Mouse (Mus musculus) G1E (cell line): ENCODE data around the gene Tagln3. TPM values are rescaled to one million over a fixed set of nuclear protein-coding genes. Genes with fewer than 3 reads are reported as not detected.

Source experiments
- ATAC-seq: 2 replicates; pipeline ENCODE4 v1.8.0; 2016; ENCODE audit warnings: mild to moderate bottlenecking; ENCODE audit not compliant: insufficient number of reproducible peaks, poor library complexity, low FRiP score, severe bottlenecking; ENCODE audit errors: extremely low read depth
- DNase-seq: peaks from one replicate; pipeline ENCODE4 v3.0.0; 2012; ENCODE audit warnings: low spot score
- H3K27me3 ChIP-seq: 2 replicates; pipeline ENCODE4 v1.6.1; 2012; ENCODE audit warnings: mild to moderate bottlenecking, low read length, inconsistent platforms; ENCODE audit not compliant: insufficient read depth
- H3K36me3 ChIP-seq: replicated peaks from 2 replicates; pipeline ENCODE3; 2012; ENCODE audit warnings: mild to moderate bottlenecking, inconsistent platforms
- H3K4me1 ChIP-seq: 2 replicates; pipeline ENCODE4 v1.6.1; 2012; ENCODE audit warnings: low read depth, low read length, inconsistent platforms, mixed read lengths; ENCODE audit not compliant: insufficient read depth
- H3K4me3 ChIP-seq: 2 replicates; pipeline ENCODE4 v1.5.1; 2012; ENCODE audit warnings: low read depth, mild to moderate bottlenecking, inconsistent platforms, low read length, moderate library complexity, mixed read lengths
- H3K9me3 ChIP-seq: replicated peaks from 2 replicates; pipeline ENCODE4 v1.6.1; 2012; ENCODE audit warnings: inconsistent platforms
- CTCF ChIP-seq: IDR thresholded peaks from 2 replicates; pipeline ENCODE4 v1.5.1; 2012; ENCODE audit warnings: low read depth, low read length, inconsistent platforms, mixed read lengths
- GATA1 ChIP-seq: IDR thresholded peaks from 2 replicates; pipeline ENCODE4 v1.6.1; 2012; ENCODE audit warnings: borderline replicate concordance, low read length, inconsistent platforms, mixed read lengths
- GATA2 ChIP-seq: IDR thresholded peaks from 2 replicates; pipeline ENCODE4 v1.6.1; 2012; ENCODE audit warnings: low read depth, low read length, inconsistent platforms, borderline replicate concordance
- POLR2AphosphoS5 ChIP-seq: IDR thresholded peaks from 2 replicates; pipeline ENCODE4 v1.6.1; 2012; ENCODE audit warnings: low read depth, low read length, inconsistent platforms; ENCODE audit not compliant: insufficient replicate concordance
- TAL1 ChIP-seq: conservative IDR thresholded peaks from 2 replicates; pipeline ENCODE4 v1.6.1; 2012; ENCODE audit warnings: low read depth, low read length, inconsistent platforms, mixed read lengths
- polyA plus RNA-seq: library from polyadenylated mRNA; stranded (reverse); fragments of >175 nt; gene quantifications from 2 replicates; pipeline ENCODE4 v1.2.3, GENCODE M21; 2012
- total RNA-seq, 2 experiments: library from RNA; stranded (forward) in 1 of 2; stranded (reverse) in 1 of 2; fragments of 200-1000 nt in 1 of 2; fragments of >200 nt in 1 of 2; fragmentation: Nextera tagmentation in 1 of 2; gene quantifications; 2 replicates each; pipeline ENCODE4 v1.2.3; 2014 to 2017

Gene Tagln3
- not detected in 2 replicates for total RNA-seq (2014; fragmentation: Nextera tagmentation)
- not detected in 2 replicates for total RNA-seq (2017)
- polyA plus RNA-seq, result not detected in 2 replicates

DNA sequence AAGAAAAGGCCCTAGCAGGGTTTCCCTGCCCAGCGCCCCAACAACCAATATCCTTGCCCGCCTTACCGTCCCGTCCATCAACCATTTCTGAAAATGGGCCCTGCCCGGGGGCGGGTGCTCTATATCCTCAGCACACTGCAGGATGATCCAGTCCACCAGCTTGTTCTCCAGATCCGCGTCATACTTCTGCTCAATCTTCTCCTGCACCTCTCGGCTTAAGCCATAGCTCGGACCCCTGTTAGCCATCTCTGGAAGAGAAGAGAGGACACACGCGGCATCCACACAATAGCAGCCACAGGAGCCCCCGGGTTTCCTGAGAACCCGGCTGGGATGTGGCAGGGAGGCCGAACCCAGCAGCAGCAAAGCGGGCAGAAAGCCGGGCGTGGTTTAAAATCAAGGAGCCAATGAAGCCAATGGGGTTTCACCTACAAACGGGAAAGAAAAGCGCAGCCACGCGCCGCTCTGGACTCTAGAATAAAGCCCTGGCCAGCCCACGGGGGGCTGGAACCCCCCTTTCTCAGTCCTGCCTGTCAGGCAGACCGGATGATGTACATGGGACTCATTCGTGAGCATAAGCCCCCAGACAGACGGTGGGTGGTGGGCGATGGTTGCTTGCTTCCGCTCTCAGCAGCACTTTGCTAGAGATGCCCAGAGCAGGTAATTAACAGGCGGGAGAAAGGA, at the start of gene Tagln3:
Tagln3 (minus strand) TSS at position 548 of the 681 bp plus-strand sequence.
- 0 out of 2 replicates have a peak, but pooled peaks cover 3% of the 10 kb centered on the region for H3K27me3 ChIP-seq
- TF ChIP-seq CTCF (no peak), POLR2AphosphoS5 (no peak), GATA2 (no peak), TAL1 (no peak), GATA1 (no peak)
- no peaks in the 10 kb centered on the region for H3K4me1 ChIP-seq
- H3K36me3 ChIP-seq, result peaks cover 11% of the 10 kb centered on the region
- DNase-seq (no peak), ATAC-seq (no peak)
- no peaks in the 10 kb centered on the region for H3K9me3 ChIP-seq
- no peak within 1 kb of the TSS for H3K4me3 ChIP-seq

DNA sequence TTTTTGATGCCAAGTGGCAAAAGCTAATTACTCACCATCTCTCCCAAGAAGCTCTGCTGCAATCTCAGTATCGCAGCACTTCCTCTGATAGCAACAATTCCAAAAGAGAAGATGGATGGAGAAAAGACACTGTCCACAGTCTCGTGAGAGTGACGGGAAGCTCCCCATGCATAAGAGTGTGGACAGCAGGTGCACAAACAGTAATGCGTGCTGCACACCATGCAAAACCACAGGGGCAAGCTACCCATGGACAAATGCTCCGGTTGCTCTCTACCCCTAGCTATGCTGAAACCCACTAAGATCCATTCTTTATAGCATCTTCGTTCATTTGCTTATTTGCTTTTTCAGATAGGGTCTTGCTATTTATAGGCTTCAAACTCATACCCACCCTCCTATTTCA, 46.5 kb upstream of the Tagln3 start:
- ATAC-seq (no peak), DNase-seq (no peak)
- no peaks in the 10 kb centered on the region for H3K27me3 ChIP-seq
- H3K4me1 ChIP-seq, result no peaks in the 10 kb centered on the region
- H3K36me3 ChIP-seq, result no peaks in the 10 kb centered on the region
- TF ChIP-seq TAL1 (no peak), GATA1 (no peak), CTCF (no peak), POLR2AphosphoS5 (no peak), GATA2 (no peak)
- H3K4me3 ChIP-seq, result no peak overlapping the region
- no peaks in the 10 kb centered on the region for H3K9me3 ChIP-seq

DNA sequence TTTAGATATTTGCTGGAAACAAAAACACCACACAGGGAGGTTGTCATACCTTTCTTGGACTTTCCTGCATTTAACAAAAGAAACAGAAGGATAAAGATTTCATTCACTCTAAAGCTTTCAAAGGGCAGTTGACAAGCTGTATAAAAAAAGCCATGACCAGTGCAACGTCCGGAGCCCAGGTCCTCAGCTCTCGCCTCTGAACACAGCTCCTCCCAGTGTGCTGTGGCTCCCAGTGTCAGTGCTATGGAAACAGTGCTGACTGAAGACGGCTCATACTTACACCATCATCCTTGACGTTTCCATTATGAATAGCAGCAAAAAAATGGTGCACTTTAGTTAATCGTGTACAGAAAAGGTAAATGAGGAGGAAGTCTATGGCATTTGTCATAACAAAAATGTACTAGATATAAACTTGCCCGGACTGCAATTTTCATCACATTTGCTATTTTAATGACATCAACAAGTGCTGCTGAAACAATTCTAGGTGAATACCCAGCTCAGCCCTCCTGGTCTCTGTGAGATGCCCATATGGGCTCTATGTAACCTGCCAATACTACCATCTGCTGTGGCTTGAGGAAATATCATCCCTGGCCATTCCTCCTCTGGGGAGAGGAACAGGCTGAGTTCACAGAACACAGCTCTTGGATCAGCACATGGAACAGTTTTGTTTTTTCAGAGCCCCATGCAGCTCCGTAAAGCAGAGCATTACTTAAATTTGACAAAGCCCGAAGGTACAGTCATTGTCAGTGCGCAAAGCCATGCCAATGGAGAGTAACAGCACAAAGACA, 43.6 kb upstream of the Tagln3 start:
- Histone ChIP-seq H3K4me3 (no peak overlapping the region), H3K4me1 (no peaks in the 10 kb centered on the region), H3K9me3 (no peaks in the 10 kb centered on the region), H3K27me3 (0 out of 2 replicates have a peak, but pooled peaks cover 3% of the 10 kb centered on the region), H3K36me3 (no peaks in the 10 kb centered on the region)
- ATAC-seq (no peak), DNase-seq (no peak)
- no peak for TF ChIP-seq GATA2
- no peak for TF ChIP-seq GATA1
- no peak for TF ChIP-seq POLR2AphosphoS5
- TF ChIP-seq CTCF, result no peak
- TF ChIP-seq TAL1, result no peak

DNA sequence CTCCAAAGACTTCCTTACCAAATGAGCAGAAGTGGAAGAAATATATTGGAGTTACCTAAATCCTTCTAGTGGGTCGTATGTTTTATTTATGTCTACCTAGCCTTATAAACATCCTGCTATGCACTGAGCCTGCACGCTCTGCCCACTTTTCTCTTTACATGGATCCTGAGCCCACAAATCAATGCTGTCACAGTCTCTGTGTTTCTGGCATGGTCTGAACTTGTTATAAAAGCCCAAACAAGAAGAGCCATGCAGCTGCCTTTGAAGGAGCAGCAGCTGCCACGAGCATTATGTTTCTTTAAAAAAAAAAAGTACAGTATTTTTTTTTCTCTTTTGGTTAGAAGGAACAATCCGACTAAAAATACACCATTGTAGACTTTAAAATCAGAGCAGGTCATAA, 43.0 kb upstream of the Tagln3 start:
- ATAC-seq, result no peak
- Histone ChIP-seq H3K4me1 (no peaks in the 10 kb centered on the region), H3K36me3 (no peaks in the 10 kb centered on the region), H3K27me3 (0 out of 2 replicates have a peak, but pooled peaks cover 3% of the 10 kb centered on the region), H3K4me3 (no peak overlapping the region), H3K9me3 (no peaks in the 10 kb centered on the region)
- no peak for DNase-seq
- TF ChIP-seq TAL1, result no peak
- no peak for TF ChIP-seq CTCF
- no peak for TF ChIP-seq GATA2
- no peak for TF ChIP-seq GATA1

- TF ChIP-seq POLR2AphosphoS5, result no peak
- no peak for TF ChIP-seq TAL1
- TF ChIP-seq GATA1, result no peak
- no peak for TF ChIP-seq CTCF
- H3K27me3 ChIP-seq, result 0 out of 2 replicates have a peak, but pooled peaks cover 3% of the 10 kb centered on the region
- no peaks in the 10 kb centered on the region for H3K36me3 ChIP-seq
- DNase-seq (no peak), ATAC-seq (no peak)
- no peak overlapping the region for H3K4me3 ChIP-seq
- no peaks in the 10 kb centered on the region for H3K4me1 ChIP-seq
- H3K9me3 ChIP-seq, result no peaks in the 10 kb centered on the region
Measured at GRCm38 (mm10) chr16:45765801-45766494, 41.5 kb upstream of the Tagln3 start.

- ATAC-seq (no peak), DNase-seq (no peak)
- H3K4me1 ChIP-seq, result no peaks in the 10 kb centered on the region
- no peaks in the 10 kb centered on the region for H3K9me3 ChIP-seq
- no peak for TF ChIP-seq GATA2
- no peak for TF ChIP-seq TAL1
- TF ChIP-seq POLR2AphosphoS5, result no peak
- H3K36me3 ChIP-seq, result no peaks in the 10 kb centered on the region
- H3K27me3 ChIP-seq, result 0 out of 2 replicates have a peak, but pooled peaks cover 3% of the 10 kb centered on the region
- H3K4me3 ChIP-seq, result no peak overlapping the region
Measured at GRCm38 (mm10) chr16:45765102-45765501, 40.7 kb upstream of the Tagln3 start.
